Mouse (Mus musculus): ENCODE data around the gene Gfi1b.

- TF ChIP-seq CTCF (IDR thresholded peaks at IDR 0.05; ENCODE audit: low read depth, low read length): no peak
- no peak for TF ChIP-seq POLR2A (IDR thresholded peaks at IDR 0.05; ENCODE audit: insufficient read depth, low read length)
- TF ChIP-seq EP300 (IDR thresholded peaks at IDR 0.05; ENCODE audit: insufficient read depth, low read depth, low read length): no peak
These were observed 4.0 kb downstream of the Gfi1b start for GRCm38 (mm10) chr2:28617498-28618486.

Data from ES-Bruce4 (cell line).